Mouse (Mus musculus) left cerebral cortex, postnatal 14 days (tissue): ENCODE measurements around the gene Slc35g3. TPM values are rescaled to one million over a fixed set of nuclear protein-coding genes. Genes with fewer than 3 reads are reported as not detected.

Source experiments
- DNase-seq, 2 experiments: peaks; one replicate each; pipeline ENCODE4 v3.0.0; 2021 to 2022; ENCODE audit warnings: low spot score in 2 of 2, mixed read lengths in 1 of 2
- intact Hi-C: fragments of 180-260 bp; cut with DNase I; formaldehyde crosslinking; loops from one replicate; pipeline ENCODE4 v1.15.1; 2025
- total RNA-seq, 2 experiments: library from RNA; stranded (reverse); gene quantifications; 2 replicates each; pipeline ENCODE4 v1.2.3; 2021

The Slc35g3 gene
- total RNA-seq, 2 experiments from 2014 or later: not detected

- intact Hi-C loops: no loop called here
- no peak for DNase-seq
These were observed 48.7 kb downstream of the Slc35g3 start for GRCm38 (mm10) chr11:69712954-69713672.

- no peak for DNase-seq
- intact Hi-C loops: no loop called here
These were observed 50.7 kb downstream of the Slc35g3 start for GRCm38 (mm10) chr11:69711082-69711481.

- no peak for DNase-seq
- intact Hi-C loops: no loop called here
These were observed 51.3 kb downstream of the Slc35g3 start for GRCm38 (mm10) chr11:69710470-69710869.

Other genes starting within 250 kb of the Slc35g3 start
- 1 to 10 TPM; 3.5 to 3.6 TPM for gene Dnah2, start 212.9 kb downstream of the Slc35g3 start, total RNA-seq
- 100 to 1,000 TPM in 1 of 2 experiments, 10 to 100 TPM in 1; 71.8 to 100 TPM for gene Efnb3, start 201.8 kb downstream of the Slc35g3 start, total RNA-seq
- 1 to 10 TPM; 6.9 to 8.3 TPM for gene Wrap53, start 181.7 kb downstream of the Slc35g3 start, total RNA-seq
- gene Trp53, start 181.6 kb downstream of the Slc35g3 start, total RNA-seq: 10 to 100 TPM; 21.2 to 21.9 TPM
- gene Atp1b2, start 156.0 kb downstream of the Slc35g3 start, total RNA-seq: 100 to 1,000 TPM; 451 to 452 TPM
- not detected for gene Shbg, start 144.1 kb downstream of the Slc35g3 start, total RNA-seq
- 10 to 100 TPM in 1 of 2 experiments, 1 to 10 TPM in 1; 9.9 to 10.2 TPM for gene Sat2, start 139.9 kb downstream of the Slc35g3 start, total RNA-seq
- 100 to 1,000 TPM; 107 TPM for gene Fxr2, start 129.0 kb downstream of the Slc35g3 start, total RNA-seq
- gene Sox15, start 106.7 kb downstream of the Slc35g3 start, total RNA-seq: not detected
- 10 to 100 TPM; 77.6 to 83.7 TPM for gene Mpdu1, start 99.3 kb downstream of the Slc35g3 start, total RNA-seq
- gene Cd68, start 95.8 kb downstream of the Slc35g3 start, total RNA-seq: 10 to 100 TPM; 13.5 to 13.8 TPM
- gene Eif4a1, start 89.5 kb downstream of the Slc35g3 start, total RNA-seq: 100 to 1,000 TPM; 368 to 371 TPM
- 100 to 1,000 TPM in 1 of 2 experiments, 10 to 100 TPM in 1; 91.5 to 102 TPM for gene Senp3, start 79.9 kb downstream of the Slc35g3 start, total RNA-seq
- gene Tnfsf13, start 76.2 kb downstream of the Slc35g3 start, total RNA-seq: 1 to 10 TPM; 1.7 to 2.0 TPM
- 1 to 10 TPM; 5.8 to 7.6 TPM for gene Tnfsf12, start 66.1 kb downstream of the Slc35g3 start, total RNA-seq
- under 1 TPM; 0.81 to 0.95 TPM for gene Tnfsfm13, start 65.9 kb downstream of the Slc35g3 start, total RNA-seq
- 10 to 100 TPM; 54.3 to 54.4 TPM for gene Polr2a, start 3.3 kb downstream of the Slc35g3 start, total RNA-seq
- gene Zbtb4, start 3.9 kb upstream of the Slc35g3 start, total RNA-seq: 10 to 100 TPM; 71.1 to 86.9 TPM
- under 1 TPM; 0.76 to 0.79 TPM for gene Chrnb1, start 34.0 kb upstream of the Slc35g3 start, total RNA-seq
- gene Fgf11, start 39.9 kb upstream of the Slc35g3 start, total RNA-seq: 10 to 100 TPM; 15.4 to 20.4 TPM
- not detected for gene Tmem102, start 43.7 kb upstream of the Slc35g3 start, total RNA-seq
- not detected for gene Gm39566, start 53.3 kb upstream of the Slc35g3 start, total RNA-seq
- not detected for gene Spem2, start 56.5 kb upstream of the Slc35g3 start, total RNA-seq
- gene Spem1, start 60.2 kb upstream of the Slc35g3 start, total RNA-seq: under 1 TPM in 1 of 2 experiments, not detected in 1; 0.32 TPM
- gene Nlgn2, start 75.8 kb upstream of the Slc35g3 start, total RNA-seq: 100 to 1,000 TPM; 277 to 281 TPM
- 100 to 1,000 TPM; 160 to 167 TPM for gene Tmem256, start 76.5 kb upstream of the Slc35g3 start, total RNA-seq
- gene Plscr3, start 84.4 kb upstream of the Slc35g3 start, total RNA-seq: 10 to 100 TPM; 19.5 to 22.3 TPM
- not detected for gene Tnk1, start 96.8 kb upstream of the Slc35g3 start, total RNA-seq
- not detected for gene Tmem95, start 116.0 kb upstream of the Slc35g3 start, total RNA-seq
- 1 to 10 TPM in 1 of 2 experiments, under 1 TPM in 1; 0.86 to 1.4 TPM for gene Kctd11, start 119.4 kb upstream of the Slc35g3 start, total RNA-seq
- not detected for gene Acap1, start 133.6 kb upstream of the Slc35g3 start, total RNA-seq
- under 1 TPM in 1 of 2 experiments, not detected in 1; 0.38 TPM for gene 2810408A11Rik, start 139.0 kb upstream of the Slc35g3 start, total RNA-seq
- 100 to 1,000 TPM; 121 to 125 TPM for gene Neurl4, start 139.1 kb upstream of the Slc35g3 start, total RNA-seq
- gene Gps2, start 151.9 kb upstream of the Slc35g3 start, total RNA-seq: 10 to 100 TPM; 24.9 to 26.0 TPM
- 100 to 1,000 TPM; 468 to 473 TPM for gene Eif5a, start 160.0 kb upstream of the Slc35g3 start, total RNA-seq
- 10 to 100 TPM in 1 of 2 experiments, 1 to 10 TPM in 1; 8.4 to 11.3 TPM for gene Ybx2, start 173.8 kb upstream of the Slc35g3 start, total RNA-seq
- 1 to 10 TPM; 1.9 to 2.4 TPM for gene Slc2a4, start 186.2 kb upstream of the Slc35g3 start, total RNA-seq
- gene Cldn7, start 202.8 kb upstream of the Slc35g3 start, total RNA-seq: not detected
- 100 to 1,000 TPM; 115 TPM for gene Ctdnep1, start 219.2 kb upstream of the Slc35g3 start, total RNA-seq
- gene Elp5, start 220.5 kb upstream of the Slc35g3 start, total RNA-seq: 100 to 1,000 TPM; 103 to 107 TPM
- gene Gabarap, start 229.2 kb upstream of the Slc35g3 start, total RNA-seq: 100 to 1,000 TPM; 213 to 217 TPM
- gene Phf23, start 233.8 kb upstream of the Slc35g3 start, total RNA-seq: 10 to 100 TPM; 39.2 to 40.2 TPM
- gene Dvl2, start 238.6 kb upstream of the Slc35g3 start, total RNA-seq: 10 to 100 TPM; 27.3 to 30.0 TPM